Mouse (Mus musculus) lung, embryonic 14.5 days (tissue): ENCODE data around the gene Gm10439. TPM values are rescaled to one million over a fixed set of nuclear protein-coding genes. Genes with fewer than 3 reads are reported as not detected.
"Not testable (repeated sequence)": the region's sequence is repeated elsewhere in the genome, so short reads cannot be mapped to it uniquely, and the experiment has no call there.

Experiments
- ATAC-seq: fragments of 200-750 bp; cut with Nextera tagmentation; 2 replicates; pipeline ENCODE4 v1.8.0; 2017; ENCODE audit warnings: mild to moderate bottlenecking, moderate TSS enrichment, moderate library complexity; ENCODE audit not compliant: insufficient read depth
- DNase-seq: peaks from one replicate; pipeline ENCODE4 v3.0.0-alpha.2; 2015
- H3K27ac ChIP-seq: fragments of 300-500 bp; sonication (generic); 2 replicates; pipeline ENCODE4 v1.5.1; 2014; ENCODE audit warnings: low read depth, mild to moderate bottlenecking, moderate library complexity
- H3K27me3 ChIP-seq: fragments of 300-500 bp; sonication (generic); 2 replicates; pipeline ENCODE4 v1.6.1; 2014; ENCODE audit warnings: low read length, control low read depth; ENCODE audit not compliant: insufficient read depth
- H3K36me3 ChIP-seq: fragments of 300-500 bp; sonication (generic); 2 replicates; pipeline ENCODE4 v1.6.1; 2014; ENCODE audit warnings: control low read depth; ENCODE audit not compliant: insufficient read depth
- H3K4me1 ChIP-seq: fragments of 300-500 bp; sonication (generic); 2 replicates; pipeline ENCODE4 v1.6.1; 2014; ENCODE audit warnings: antibody characterized with exemption, control low read depth; ENCODE audit not compliant: insufficient read depth
- H3K4me2 ChIP-seq: fragments of 300-500 bp; sonication (generic); 2 replicates; pipeline ENCODE4 v1.6.1; 2014; ENCODE audit warnings: mild to moderate bottlenecking
- H3K4me3 ChIP-seq: fragments of 300-500 bp; sonication (generic); 2 replicates; pipeline ENCODE4 v1.5.1; 2014; ENCODE audit warnings: low read depth, low read length
- H3K9ac ChIP-seq: fragments of 300-500 bp; sonication (generic); 2 replicates; pipeline ENCODE4 v1.6.1; 2014
- H3K9me3 ChIP-seq: fragments of 300-500 bp; sonication (generic); 2 replicates; pipeline ENCODE4 v1.6.1; 2016; ENCODE audit warnings: low read depth, low read length, control low read depth
- WGBS: fragments of 180-500 bp; shearing (Covaris S2); extraction: QIAGEN DNeasy Blood & Tissue Kit; methylation state at CpG from one replicate; pipeline ENCODE4 v1.1.7; 2014; 5-methylcytosine and 5-hydroxymethylcytosine counted together
- polyA plus RNA-seq: library from polyadenylated mRNA; unstranded; fragments of >200 nt; fragmentation: Nextera tagmentation; extraction: Ambion mirVana; gene quantifications from 2 replicates; pipeline ENCODE4 v1.2.1, GENCODE M21; 2014

The Gm10439 gene
- not detected in 2 replicates for polyA plus RNA-seq

- WGBS, result no CpG with 5 or more reads among the region's 6 CpGs
- not testable (repeated sequence) for H3K27ac ChIP-seq
Observed at GRCm38 (mm10) chrX:149594270-149594669, at the start of gene Gm10439. TSS of gene Gm10439 (plus strand) at chrX:149594570.

More at GRCm38 (mm10) chrX:149594270-149594669, at the start of gene Gm10439:
- not testable (repeated sequence) for H3K4me2 ChIP-seq, H3K4me3 ChIP-seq, H3K27me3 ChIP-seq, H3K9ac ChIP-seq, H3K9me3 ChIP-seq, DNase-seq, H3K4me1 ChIP-seq, ATAC-seq, H3K36me3 ChIP-seq

Other genes starting within 250 kb of the Gm10439 start
- not detected in 2 replicates for gene Gm15085, start 147.0 kb upstream of the Gm10439 start, polyA plus RNA-seq
- not detected in 2 replicates for gene Gm15097, start 189.9 kb downstream of the Gm10439 start, polyA plus RNA-seq